Mouse (Mus musculus) hindbrain, embryonic 10.5 days (tissue): Measurements from ENCODE around the gene Dnmt3a. TPM values are rescaled to one million over a fixed set of nuclear protein-coding genes. Genes with fewer than 3 reads are reported as not detected.
A peak's percentile ranks its signal among the peaks of the same experiment; 100 is the strongest.

Experiments used
- DNase-seq: peaks from one replicate; pipeline ENCODE4 v3.0.0-alpha.2; 2017; ENCODE audit warnings: low spot score
- H3K27ac ChIP-seq: fragments of 300-500 bp; sonication (generic); 2 replicates; pipeline ENCODE4 v1.5.1; 2016; ENCODE audit warnings: mild to moderate bottlenecking, moderate library complexity
- H3K27me3 ChIP-seq: fragments of 300-500 bp; sonication (generic); 2 replicates; pipeline ENCODE4 v1.6.1; 2016; ENCODE audit warnings: mild to moderate bottlenecking; ENCODE audit not compliant: poor library complexity, insufficient read depth, severe bottlenecking
- H3K36me3 ChIP-seq: fragments of 300-500 bp; sonication (generic); 2 replicates; pipeline ENCODE4 v1.6.1; 2016; ENCODE audit warnings: mild to moderate bottlenecking, moderate library complexity
- H3K4me1 ChIP-seq: fragments of 300-500 bp; sonication (generic); replicated peaks from 2 replicates; pipeline ENCODE4 v1.6.1; 2016; ENCODE audit warnings: mild to moderate bottlenecking
- H3K4me3 ChIP-seq: fragments of 300-500 bp; sonication (generic); 2 replicates; pipeline ENCODE4 v1.5.1; 2016; ENCODE audit warnings: mild to moderate bottlenecking, moderate library complexity
- H3K9me3 ChIP-seq: fragments of 300-500 bp; sonication (generic); 2 replicates; pipeline ENCODE4 v1.6.1; 2016; ENCODE audit warnings: mild to moderate bottlenecking, moderate library complexity
- WGBS: fragments of 180-500 bp; shearing (Covaris S2); methylation state at CpG from one replicate; pipeline ENCODE4 v1.1.7; 2016; 5-methylcytosine and 5-hydroxymethylcytosine counted together
- polyA plus RNA-seq: library from polyadenylated mRNA; unstranded; fragments of >200 nt; fragmentation: Nextera tagmentation; extraction: Ambion mirVana; gene quantifications from 2 replicates; pipeline ENCODE4 v1.2.1, GENCODE M21; 2016

The Dnmt3a gene
- polyA plus RNA-seq, 1 experiment from 2014 or later: 127 TPM

GRCm38 (mm10) chr12:3864208-3864607 lies 58.4 kb downstream of the Dnmt3a start:
- Histone ChIP-seq H3K27me3 (no peaks in the 10 kb centered on the region), H3K4me3 (no peak overlapping the region), H3K9me3 (no peaks in the 10 kb centered on the region), H3K4me1 (peaks cover 10% of the 10 kb centered on the region; the same call in 1 of the 2 replicates), H3K27ac (no peak overlapping the region), H3K36me3 (peaks cover 12% of the 10 kb centered on the region; the same call in 1 of the 2 replicates)
- no peak for DNase-seq
- 94% methylated on average over 8 of the region's 8 CpGs for WGBS

- peaks cover 1% of the 10 kb centered on the region; the same call in 1 of the 2 replicates for H3K4me1 ChIP-seq
- peaks cover 9% of the 10 kb centered on the region for H3K27me3 ChIP-seq
- WGBS: 90% methylated on average over 8 of the region's 8 CpGs
- peaks cover 12% of the 10 kb centered on the region; the same call in 1 of the 2 replicates for H3K36me3 ChIP-seq
- no peak for DNase-seq
- no peaks in the 10 kb centered on the region for H3K9me3 ChIP-seq
- H3K4me3 ChIP-seq: no peak overlapping the region
- no peak overlapping the region for H3K27ac ChIP-seq
These were observed 59.8 kb downstream of the Dnmt3a start for GRCm38 (mm10) chr12:3865594-3865993.

GRCm38 (mm10) chr12:3866654-3867370 lies 61.0 kb downstream of the Dnmt3a start:
- no peak overlapping the region for H3K4me3 ChIP-seq
- H3K9me3 ChIP-seq: no peaks in the 10 kb centered on the region
- no peak overlapping the region for H3K27ac ChIP-seq
- WGBS: 87% methylated on average over 12 of the region's 12 CpGs
- H3K4me1 ChIP-seq: peaks cover 14% of the 10 kb centered on the region
- peaks cover 12% of the 10 kb centered on the region; the same call in 1 of the 2 replicates for H3K36me3 ChIP-seq
- peaks cover 9% of the 10 kb centered on the region for H3K27me3 ChIP-seq
- DNase-seq: no peak

- no peak for DNase-seq
- Histone ChIP-seq H3K4me1 (peaks cover 27% of the 10 kb centered on the region), H3K9me3 (no peaks in the 10 kb centered on the region), H3K27ac (no peak overlapping the region), H3K4me3 (no peak overlapping the region), H3K36me3 (peaks cover 12% of the 10 kb centered on the region; the same call in 1 of the 2 replicates), H3K27me3 (peaks cover 9% of the 10 kb centered on the region)
- 83% methylated on average over 5 of the region's 5 CpGs for WGBS
These were observed 62.3 kb downstream of the Dnmt3a start for GRCm38 (mm10) chr12:3868115-3868514.

- DNase-seq: no peak
- H3K4me3 ChIP-seq: no peak overlapping the region
- H3K4me1 ChIP-seq: peaks cover 33% of the 10 kb centered on the region
- 88% methylated on average over 7 of the region's 7 CpGs for WGBS
- no peak overlapping the region for H3K27ac ChIP-seq
- peaks cover 15% of the 10 kb centered on the region; the same call in 1 of the 2 replicates for H3K36me3 ChIP-seq
- peaks cover 13% of the 10 kb centered on the region for H3K27me3 ChIP-seq
- H3K9me3 ChIP-seq: no peaks in the 10 kb centered on the region
These were observed 63.1 kb downstream of the Dnmt3a start for GRCm38 (mm10) chr12:3868676-3869458.

GRCm38 (mm10) chr12:3870024-3870423 lies 64.2 kb downstream of the Dnmt3a start:
- no peak for DNase-seq

GRCm38 (mm10) chr12:3870859-3871462 lies 65.2 kb downstream of the Dnmt3a start:
- Histone ChIP-seq H3K4me1 (peaks cover 41% of the 10 kb centered on the region), H3K27ac (peak overlapping the region; percentile 78), H3K27me3 (peaks cover 14% of the 10 kb centered on the region), H3K36me3 (peaks cover 9% of the 10 kb centered on the region; the same call in 1 of the 2 replicates), H3K9me3 (no peaks in the 10 kb centered on the region), H3K4me3 (peak overlapping the region; percentile 39)
- 13% methylated on average over 19 of the region's 19 CpGs for WGBS
- DNase-seq: peak; percentile 68

More at GRCm38 (mm10) chr12:3870024-3870423, 64.2 kb downstream of the Dnmt3a start:
- H3K36me3 ChIP-seq: peaks cover 15% of the 10 kb centered on the region; the same call in 1 of the 2 replicates
- no peak overlapping the region for H3K27ac ChIP-seq
- H3K9me3 ChIP-seq: no peaks in the 10 kb centered on the region
- no peak overlapping the region for H3K4me3 ChIP-seq
- peaks cover 41% of the 10 kb centered on the region for H3K4me1 ChIP-seq
- peaks cover 14% of the 10 kb centered on the region for H3K27me3 ChIP-seq
- 94% methylated on average over 5 of the region's 5 CpGs for WGBS

- peaks cover 41% of the 10 kb centered on the region for H3K4me1 ChIP-seq
- peak overlapping the region; percentile 78 for H3K27ac ChIP-seq
- 27% methylated on average over 15 of the region's 15 CpGs for WGBS
- peak overlapping the region; percentile 39 for H3K4me3 ChIP-seq
- peaks cover 4% of the 10 kb centered on the region; the same call in 1 of the 2 replicates for H3K36me3 ChIP-seq
- peak; percentile 61 for DNase-seq
- no peaks in the 10 kb centered on the region for H3K9me3 ChIP-seq
- H3K27me3 ChIP-seq: peaks cover 14% of the 10 kb centered on the region
These were observed 65.8 kb downstream of the Dnmt3a start for GRCm38 (mm10) chr12:3871637-3872036.

- DNase-seq: no peak
- Histone ChIP-seq H3K4me1 (peaks cover 41% of the 10 kb centered on the region), H3K27me3 (peaks cover 20% of the 10 kb centered on the region), H3K9me3 (no peaks in the 10 kb centered on the region), H3K36me3 (peaks cover 3% of the 10 kb centered on the region; the same call in 1 of the 2 replicates), H3K27ac (peak overlapping the region; percentile 23; the same call in 1 of the 2 replicates), H3K4me3 (no peak overlapping the region)
- WGBS: 66% methylated on average over 9 of the region's 9 CpGs
These were observed 66.8 kb downstream of the Dnmt3a start for GRCm38 (mm10) chr12:3872410-3873230.

- H3K36me3 ChIP-seq: peaks cover 3% of the 10 kb centered on the region; the same call in 1 of the 2 replicates
- no peaks in the 10 kb centered on the region for H3K9me3 ChIP-seq
- H3K4me3 ChIP-seq: no peak overlapping the region
- H3K4me1 ChIP-seq: peaks cover 44% of the 10 kb centered on the region
- no peak overlapping the region for H3K27ac ChIP-seq
- DNase-seq: no peak
- peaks cover 11% of the 10 kb centered on the region; the same call in 1 of the 2 replicates for H3K27me3 ChIP-seq
These were observed 69.7 kb downstream of the Dnmt3a start for GRCm38 (mm10) chr12:3875474-3875873.

- Histone ChIP-seq H3K4me1 (peaks cover 28% of the 10 kb centered on the region), H3K9me3 (no peaks in the 10 kb centered on the region), H3K27me3 (peaks cover 11% of the 10 kb centered on the region; the same call in 1 of the 2 replicates), H3K27ac (no peak overlapping the region), H3K36me3 (peaks cover 3% of the 10 kb centered on the region; the same call in 1 of the 2 replicates), H3K4me3 (no peak overlapping the region)
- DNase-seq: no peak
- WGBS: 82% methylated on average over 4 of the region's 4 CpGs
These were observed 71.6 kb downstream of the Dnmt3a start for GRCm38 (mm10) chr12:3877376-3877775.

GRCm38 (mm10) chr12:3881474-3881873 lies 75.7 kb downstream of the Dnmt3a start:
- H3K36me3 ChIP-seq: peaks cover 4% of the 10 kb centered on the region; the same call in 1 of the 2 replicates
- H3K4me3 ChIP-seq: no peak overlapping the region
- H3K27me3 ChIP-seq: peaks cover 6% of the 10 kb centered on the region; the same call in 1 of the 2 replicates
- H3K9me3 ChIP-seq: no peaks in the 10 kb centered on the region
- H3K4me1 ChIP-seq: peaks cover 39% of the 10 kb centered on the region
- H3K27ac ChIP-seq: no peak overlapping the region
- no peak for DNase-seq
- 87% methylated on average over 3 of the region's 3 CpGs for WGBS
